Mouse (Mus musculus) cerebellum, adult 9-11 months (tissue): ENCODE measurements around the gene Trp53i13.
"Not testable (repeated sequence)": the region's sequence is repeated elsewhere in the genome, so short reads cannot be mapped to it uniquely, and the experiment has no call there.

Source experiments
- DNase-seq: peaks from one replicate; pipeline ENCODE4 v3.0.0; 2022

Gene Trp53i13

DNA sequence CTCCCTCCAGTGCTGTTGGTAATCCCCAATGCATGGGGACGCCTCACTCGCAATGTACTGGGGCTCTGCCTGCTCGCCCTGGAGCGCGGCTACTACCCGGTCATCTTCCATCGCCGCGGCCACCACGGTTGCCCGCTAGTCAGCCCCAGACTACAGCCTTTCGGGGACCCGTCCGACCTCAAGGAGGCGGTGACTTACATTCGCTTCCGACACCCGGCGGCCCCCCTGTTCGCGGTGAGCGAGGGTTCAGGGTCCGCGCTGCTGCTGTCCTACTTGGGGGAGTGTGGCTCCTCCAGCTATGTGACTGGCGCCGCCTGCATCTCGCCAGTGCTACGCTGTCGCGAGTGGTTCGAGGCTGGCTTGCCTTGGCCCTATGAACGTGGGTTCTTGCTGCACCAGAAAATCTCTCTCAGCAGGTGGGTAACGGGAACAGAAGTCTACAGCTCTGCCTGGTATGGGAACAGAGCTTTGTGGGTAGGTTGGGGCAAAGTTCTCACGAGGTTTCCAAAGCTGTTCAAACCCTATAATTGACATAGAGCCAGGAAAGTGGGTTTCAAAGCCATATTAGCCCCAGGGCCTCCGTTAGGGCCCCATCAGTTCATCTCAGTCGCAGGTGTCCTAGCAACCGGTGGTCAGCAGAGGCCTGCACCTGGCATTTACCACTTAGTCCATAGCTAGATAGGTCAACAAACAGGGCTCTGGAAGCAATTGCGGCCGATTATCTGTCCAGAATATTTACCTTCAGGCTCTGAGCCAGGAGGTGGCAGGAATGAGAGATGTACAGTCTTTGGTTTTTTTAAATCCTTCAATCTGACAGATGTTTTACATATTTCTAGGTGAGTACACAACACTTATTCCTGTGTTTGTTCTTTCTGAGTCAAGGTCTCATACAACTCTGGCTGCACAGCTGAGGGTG is at the start of gene Trp53i13:
TSS of gene Trp53i13 (minus strand) at position 344 of the 916 bp plus-strand sequence.
- DNase-seq = peak; percentile 33

DNA sequence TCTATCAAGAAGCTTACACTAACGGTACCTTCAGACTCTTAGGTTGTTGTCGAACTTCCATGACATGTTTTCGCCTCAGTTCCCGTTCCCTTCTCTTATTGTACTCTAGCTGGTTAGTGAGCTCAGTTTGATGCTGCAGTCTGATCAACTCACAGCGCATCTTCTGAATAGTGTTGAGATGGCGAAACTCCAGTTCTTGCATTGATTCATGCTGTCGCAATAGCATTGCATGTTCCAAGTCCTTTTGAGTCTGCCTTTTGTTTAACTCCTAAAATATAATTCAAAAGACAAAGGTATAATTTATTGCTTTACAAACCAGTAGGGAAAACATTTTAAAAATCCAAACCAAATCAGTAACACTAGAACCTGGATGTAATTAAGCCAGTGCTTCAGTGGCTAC is 29.5 kb upstream of the Trp53i13 start:
- no peak for DNase-seq

DNA sequence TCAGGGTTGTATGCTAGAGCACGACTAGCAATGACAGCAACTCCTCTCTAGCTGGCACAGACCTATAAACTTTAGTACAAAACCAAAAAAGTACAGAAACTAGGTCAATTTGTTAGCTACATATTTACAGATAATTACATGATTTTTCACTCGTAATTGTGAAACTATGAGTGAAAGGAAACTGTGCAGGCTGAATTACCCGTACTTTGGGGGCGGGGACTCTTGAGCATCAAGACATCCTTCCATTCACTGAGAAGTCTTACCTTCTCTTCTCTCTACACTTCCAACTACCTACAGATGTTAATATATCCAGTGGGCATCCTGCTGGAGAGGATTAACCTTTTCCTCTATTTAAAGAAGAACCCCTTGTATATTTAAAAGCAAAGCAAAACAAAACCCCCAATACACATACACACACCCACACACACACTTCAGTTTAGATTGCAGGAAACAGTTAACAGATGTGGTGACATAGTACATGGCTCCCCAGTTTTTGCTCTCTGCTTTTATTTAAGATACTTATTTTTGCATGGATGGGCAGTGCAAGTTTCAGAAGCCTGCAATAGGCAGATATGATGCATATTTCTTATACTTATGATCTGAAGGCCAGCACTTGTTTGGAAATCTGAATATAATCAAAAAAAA is 16.5 kb upstream of the Trp53i13 start:
- DNase-seq = no peak

DNA sequence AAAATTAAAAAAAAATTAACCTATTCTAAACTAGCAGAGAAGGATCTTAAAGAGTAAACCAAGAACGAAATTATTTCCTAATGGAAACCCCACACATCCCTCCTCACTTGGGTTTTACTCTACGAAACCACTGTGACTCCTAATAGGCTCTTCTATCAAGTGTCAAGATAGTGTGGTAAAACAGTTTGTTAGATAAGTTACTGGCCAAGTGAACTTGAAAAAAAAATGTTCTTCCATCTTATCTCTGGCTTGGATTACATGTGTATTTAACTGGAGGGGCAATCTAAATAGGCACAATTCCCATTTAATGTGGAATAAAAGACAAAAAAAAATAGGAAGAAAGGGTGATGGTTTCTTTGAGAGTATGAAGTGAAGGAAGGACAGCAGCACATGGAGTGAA is 15.1 kb upstream of the Trp53i13 start:
- DNase-seq = no peak

DNA sequence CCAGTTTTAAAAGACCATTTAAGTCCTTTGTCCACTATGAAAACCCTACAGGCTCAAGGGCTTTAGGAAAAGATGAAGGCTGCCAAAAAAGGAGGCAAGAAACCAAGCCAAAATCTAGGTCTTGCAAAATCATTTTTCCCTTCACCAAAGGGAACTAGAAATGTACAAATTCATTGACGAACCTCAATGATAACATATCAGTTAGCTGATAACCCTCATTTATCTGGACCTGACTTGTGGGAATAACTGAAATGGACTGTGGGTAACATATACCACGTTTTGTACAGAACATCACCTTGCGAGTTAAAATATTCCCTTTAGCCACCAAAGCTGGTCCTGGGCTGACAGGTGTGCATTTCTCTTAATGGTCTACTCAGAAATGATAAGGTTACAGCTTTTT is 13.9 kb upstream of the Trp53i13 start:
- DNase-seq = no peak

DNA sequence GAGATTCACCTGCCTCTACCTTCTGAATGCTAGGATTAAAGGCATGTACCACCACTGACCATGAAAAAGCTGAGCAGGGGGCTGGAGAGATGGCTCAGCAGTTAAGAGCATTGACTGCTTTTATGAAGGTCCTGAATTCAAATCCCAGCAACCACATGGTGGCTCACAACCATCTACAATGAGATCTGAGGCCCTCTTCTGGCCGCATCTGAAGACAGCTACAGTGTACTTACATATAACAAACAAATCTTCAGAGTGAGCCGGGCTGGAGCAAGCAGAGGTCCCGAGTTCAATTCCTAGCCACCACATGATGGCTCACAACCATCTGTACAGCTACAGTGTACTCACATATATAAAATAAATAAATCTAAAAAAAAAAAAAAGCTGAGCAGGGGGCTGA is 12.6 kb upstream of the Trp53i13 start:
- not testable (repeated sequence) for DNase-seq

DNA sequence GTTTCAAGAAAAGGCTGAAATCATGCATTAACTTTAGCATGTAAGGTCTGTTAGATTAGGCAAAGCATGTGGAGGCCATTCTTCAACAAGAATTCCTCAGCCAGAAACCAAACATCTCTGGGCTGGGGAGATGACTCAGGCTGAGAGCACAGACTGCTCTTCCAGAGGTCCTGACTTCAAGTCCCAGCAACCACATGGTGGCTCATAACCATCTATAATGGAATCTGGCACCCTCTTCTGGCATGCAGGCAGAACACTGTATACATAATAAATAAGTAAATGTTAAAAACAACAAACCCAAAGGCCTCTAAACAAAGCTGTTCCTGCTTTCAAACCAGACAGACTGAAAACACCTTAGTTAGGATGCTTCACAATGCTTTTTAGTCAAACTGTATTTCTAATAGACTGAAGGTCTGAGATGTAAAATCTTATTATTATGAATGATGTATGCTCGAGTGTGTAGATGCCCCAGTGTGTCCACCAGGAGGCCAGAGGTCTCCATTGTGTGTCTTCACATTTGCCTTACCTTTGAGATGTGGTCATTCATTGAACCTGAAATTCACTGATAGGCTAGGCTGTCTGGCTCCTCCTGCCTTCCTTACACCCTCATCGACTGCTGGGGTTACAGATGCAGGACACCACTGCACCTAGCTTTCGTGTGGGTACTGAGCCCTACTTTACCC is 10.2 kb upstream of the Trp53i13 start:
- DNase-seq = no peak

DNA sequence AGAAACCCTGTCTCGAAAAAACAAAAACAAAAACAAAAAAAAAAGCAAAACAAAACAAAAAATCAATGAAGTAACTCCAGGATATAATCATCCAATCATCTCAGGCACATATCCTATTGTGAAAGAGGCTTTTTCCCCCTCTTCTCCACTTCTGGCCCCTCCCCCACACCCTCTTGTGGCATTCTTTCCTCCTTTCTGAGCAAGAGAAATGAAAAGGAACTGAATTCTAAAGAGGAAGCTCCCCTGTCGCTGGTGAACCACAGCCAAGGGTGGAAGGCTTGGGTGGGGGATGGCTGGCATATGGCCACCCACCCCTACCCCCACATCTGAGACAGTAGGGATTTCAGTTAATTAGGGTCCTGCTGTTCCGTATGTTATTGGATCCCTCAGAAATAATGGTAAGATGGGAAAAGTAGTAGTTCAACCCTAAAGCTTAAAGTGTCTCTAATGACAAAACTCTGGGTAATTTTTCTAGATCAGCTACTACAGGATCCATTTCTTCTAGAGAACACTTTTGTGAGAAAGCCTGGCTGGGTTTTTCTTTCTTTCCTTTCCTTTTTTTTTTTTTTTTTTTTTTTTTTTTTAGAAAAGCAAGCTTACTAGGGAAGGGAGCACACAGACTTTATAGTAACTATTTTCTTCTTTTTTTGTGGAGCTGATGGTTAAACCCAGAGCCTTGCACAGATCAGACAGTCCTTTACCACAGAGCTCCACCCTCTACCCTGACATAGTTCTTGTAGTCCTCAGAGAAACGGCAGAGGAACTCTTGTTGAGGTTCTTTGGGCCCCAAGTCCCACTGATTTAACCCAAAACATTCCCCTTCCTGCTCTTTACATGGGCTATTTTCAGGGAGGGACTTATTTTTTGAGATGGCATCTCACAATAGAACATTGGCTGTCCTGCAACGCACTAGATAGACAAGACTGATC is 5.1 kb upstream of the Trp53i13 start:
- no peak for DNase-seq

DNA sequence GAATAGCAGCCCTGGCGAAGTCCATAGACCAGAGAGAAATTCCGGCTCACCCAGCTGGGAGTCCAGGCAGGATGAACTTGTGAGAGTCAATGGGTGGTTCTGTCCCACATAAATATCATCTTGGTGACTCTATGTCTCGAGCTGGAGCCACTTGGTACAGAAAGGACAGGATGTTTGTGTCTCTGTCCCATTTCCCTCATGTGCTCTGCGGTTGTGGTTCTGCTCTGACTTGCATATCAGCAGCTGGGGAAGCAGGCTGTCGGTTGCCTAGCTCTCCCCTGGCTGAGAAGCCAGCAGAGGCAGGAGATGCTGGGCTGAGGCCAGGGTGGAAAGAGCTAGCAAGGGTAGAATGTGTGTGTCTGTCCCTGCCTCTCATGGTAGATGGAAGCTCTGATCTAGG is 3.3 kb upstream of the Trp53i13 start, which contains the start of gene Gm10392:
TSS of gene Gm10392 (minus strand) at position 156 of the 400 bp plus-strand sequence.
- DNase-seq = no peak

DNA sequence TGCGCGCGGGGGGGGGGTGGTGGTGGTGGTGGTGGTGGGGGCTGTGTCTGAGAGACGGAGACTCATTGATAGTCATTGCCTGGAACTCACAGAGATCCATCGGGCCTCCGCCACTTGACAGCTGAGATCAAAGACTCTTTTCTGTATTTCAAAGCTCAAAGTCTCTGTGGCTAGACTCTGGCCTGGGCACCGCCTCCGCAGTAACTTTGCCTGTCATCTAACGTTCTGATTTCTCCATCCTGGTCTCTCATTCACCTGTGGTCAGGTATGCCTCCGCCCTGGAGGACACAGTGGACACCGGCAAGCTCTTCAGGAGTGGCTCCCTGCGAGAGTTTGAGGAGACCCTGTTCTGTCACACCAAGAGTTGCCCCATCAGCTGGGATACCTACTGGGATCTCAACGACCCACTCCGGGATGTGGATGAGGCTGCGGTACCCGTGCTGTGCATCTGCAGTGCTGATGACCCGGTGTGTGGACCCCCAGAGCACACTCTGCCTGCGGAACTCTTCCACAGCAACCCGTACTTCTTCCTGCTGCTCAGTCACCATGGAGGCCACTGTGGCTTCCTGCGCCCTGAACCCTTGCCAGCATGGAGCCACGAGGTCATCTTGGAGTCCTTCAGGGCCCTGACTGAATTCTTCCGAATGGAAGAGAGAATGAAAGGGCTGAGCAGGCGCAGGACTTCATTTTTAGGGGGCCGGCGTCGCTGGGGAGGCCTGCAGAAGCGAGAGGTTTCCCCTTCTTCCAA is 2.4 kb upstream of the Trp53i13 start:
- DNase-seq = peak; percentile 16

DNA sequence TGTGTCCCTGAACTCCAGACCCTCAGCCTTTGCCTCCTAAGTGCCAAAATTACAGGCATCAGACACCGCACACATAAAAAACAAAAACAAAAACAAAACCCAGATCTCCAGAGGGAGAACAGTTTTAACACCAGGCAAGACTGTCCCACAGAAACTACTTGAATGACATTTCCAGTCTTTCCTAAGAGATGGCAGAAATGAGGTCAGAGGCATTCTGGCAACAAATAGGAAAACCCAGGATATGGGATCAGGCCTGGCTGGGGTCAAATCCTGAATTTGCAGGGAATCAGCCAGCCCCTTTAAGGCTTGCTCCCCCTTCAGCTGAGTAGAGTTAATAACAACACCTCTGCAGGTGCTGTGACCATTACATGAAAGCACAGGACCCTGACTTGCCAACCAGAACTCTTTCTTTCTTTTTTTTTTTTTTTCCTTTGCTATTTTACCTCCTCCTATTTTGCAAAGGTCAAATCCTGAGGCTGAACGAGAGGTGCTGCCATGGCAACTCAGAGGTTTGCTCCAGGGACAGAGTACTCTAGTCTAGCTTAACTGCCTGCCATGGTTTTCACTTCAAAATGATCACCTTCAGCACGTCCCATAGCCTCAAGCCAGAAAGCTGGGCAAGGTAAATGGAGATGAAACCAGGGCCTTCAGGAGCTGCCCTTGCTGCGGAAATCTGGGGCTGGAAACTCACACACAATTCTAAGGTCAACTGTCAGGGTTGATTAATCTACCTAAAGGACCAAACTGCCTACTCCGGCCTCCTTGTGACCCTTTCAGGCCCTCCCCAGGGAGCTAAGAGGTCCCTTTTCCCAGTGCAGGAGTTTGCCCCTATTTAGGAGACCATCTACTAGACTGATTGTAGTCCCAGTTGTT is 1.0 kb upstream of the Trp53i13 start:
- DNase-seq = no peak

DNA sequence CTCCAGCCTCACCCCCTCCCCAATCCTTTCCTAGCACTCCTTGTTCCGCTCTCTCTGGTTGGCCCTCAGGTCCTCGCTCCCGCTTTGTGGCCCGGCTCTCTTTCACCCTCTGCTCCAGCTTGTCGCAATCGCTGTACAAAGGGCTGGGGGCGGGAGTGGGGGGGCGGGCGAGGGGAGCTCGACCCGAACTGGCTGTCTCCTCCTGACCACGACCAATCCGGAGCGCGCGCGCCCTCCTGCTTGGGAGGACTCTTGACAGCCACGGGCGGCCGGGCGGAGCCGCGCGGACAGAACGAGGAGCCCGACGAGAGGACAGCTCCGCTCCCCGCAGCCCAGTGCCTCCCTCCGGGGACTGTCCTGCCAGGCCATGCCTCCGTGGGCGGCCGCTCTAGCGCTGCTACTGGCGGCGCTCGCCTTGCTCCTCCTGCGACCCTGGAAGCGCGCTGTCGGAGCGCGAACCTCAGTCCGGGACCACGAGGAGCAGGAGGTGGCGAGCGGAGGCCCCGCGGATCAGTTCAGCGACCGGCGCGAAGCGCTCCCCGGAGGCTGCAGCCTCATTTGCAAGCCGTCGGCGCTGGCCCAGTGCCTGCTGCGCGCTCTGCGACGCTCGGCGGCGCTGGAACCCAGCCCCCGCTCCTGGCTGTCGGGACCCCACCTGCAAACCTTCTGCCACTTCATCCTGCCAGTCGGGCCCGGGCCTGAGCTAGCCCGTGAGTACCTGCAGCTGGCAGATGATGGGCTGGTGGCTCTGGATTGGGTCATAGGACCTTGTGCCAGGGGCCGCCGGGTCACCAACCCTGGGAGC is 746 bp downstream of the Trp53i13 start, which contains the start of gene Abhd15:
TSS of gene Abhd15 (plus strand) at position 290 of the 805 bp plus-strand sequence.
- DNase-seq = peak; percentile 58

DNA sequence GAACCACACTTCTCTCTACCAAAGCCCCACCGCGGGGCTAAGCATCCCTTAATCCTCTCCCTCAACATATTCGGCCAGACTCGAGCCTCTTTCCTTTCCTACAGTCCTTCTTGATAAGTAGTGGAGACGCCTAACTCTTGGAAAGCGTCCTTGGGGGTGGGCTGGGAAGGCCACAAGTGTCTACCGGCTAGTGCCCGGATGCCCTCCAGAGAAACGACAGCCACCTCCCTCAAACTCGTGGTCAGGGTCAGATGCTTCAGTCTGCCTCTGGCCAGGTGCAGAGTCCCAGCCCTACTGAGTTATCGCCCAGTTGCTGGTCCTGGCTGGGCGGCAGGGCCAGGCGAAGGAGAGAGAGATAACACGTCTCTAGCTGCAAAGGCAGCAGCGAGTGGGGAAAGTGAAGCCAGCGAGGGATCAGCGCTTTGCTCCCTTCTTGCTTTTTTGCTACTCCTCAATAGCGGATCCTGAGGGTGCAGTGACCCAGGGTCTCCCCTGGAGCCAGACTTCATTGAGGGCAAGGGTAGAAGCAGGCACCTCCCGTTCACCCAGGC is 1.4 kb downstream of the Trp53i13 start:
- DNase-seq = peak; percentile 36

DNA sequence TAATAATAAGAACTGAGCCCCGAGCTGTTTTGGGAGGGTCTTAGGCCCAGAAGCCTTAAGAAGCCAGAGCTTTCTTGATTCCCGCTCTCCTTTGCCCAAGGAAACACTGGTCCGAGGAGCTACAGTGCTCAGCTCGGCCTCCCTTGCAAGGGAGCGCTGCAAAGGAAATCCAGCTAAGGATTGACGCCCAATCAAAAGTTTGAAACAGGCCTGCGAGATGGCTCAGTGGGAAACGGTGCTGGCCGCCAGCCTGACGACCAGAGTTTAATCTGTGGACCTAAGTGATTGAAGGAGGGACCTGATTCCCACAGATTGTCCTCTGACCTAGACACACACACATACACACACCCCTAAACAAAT is 2.0 kb downstream of the Trp53i13 start:
- DNase-seq = peak; percentile 34

DNA sequence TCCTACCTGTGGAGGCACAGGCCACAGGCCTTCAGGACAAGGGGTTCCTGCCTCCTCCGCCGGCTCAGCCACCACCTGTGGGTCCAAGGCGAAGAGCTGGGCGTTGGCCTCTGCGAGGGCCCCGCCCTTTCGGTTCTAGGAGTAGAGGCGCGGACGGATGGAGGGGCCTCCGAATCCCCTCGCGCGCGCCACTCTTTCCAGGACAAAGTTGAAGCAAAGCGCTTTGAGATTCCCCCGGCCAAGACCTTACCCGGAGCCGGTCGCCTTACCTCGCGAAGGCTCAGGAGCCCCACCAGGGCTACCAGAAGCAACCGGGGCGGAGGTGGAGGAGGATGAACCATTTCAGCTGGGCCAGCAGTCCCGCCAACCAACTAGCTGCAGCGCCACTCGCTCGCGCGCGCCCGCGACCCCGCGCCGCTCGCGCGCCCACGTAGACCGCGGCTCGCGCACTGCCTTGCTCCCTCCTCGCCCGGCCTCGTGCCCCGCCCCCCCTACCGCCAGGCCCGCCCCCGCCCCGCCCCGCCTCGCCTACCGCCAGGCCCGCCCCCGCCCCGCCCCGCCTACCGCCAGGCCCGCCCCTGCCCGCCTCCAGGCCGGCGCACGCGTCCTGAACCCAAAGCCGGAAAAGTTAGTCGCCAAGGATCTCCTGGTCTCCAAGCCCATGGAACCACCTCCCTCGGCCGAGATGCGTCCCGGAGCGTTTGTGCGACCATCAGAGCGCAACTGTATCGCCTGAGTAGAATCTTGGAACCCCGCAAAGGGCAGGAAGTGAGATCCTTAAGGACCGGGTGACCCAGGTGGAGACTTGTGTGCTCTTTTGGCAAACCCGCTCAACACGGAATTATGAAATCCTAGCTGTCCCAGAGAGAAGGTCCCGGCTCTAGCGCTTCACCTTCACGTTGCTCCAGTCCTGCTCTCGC is 2.6 kb downstream of the Trp53i13 start:
- DNase-seq = peak; percentile 83

DNA sequence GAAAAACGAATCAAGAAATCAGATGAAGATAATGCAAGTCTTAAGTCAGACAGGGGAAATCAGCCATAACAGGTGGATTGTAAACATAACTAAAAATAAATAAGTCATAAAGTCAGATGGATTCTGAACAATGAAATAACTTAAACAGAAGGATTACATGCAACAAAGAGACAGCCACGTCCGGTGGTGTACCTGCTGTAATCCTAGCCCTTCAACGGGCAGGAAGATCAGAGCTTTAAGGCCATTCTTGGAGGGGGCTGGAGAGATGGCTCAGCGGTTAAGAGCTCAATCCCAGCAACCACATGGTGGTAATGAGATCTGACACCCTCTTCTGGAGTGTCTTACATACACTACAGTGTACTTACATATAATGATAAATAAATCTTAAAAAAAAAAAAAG is 4.4 kb downstream of the Trp53i13 start:
- DNase-seq = peak; percentile 16

DNA sequence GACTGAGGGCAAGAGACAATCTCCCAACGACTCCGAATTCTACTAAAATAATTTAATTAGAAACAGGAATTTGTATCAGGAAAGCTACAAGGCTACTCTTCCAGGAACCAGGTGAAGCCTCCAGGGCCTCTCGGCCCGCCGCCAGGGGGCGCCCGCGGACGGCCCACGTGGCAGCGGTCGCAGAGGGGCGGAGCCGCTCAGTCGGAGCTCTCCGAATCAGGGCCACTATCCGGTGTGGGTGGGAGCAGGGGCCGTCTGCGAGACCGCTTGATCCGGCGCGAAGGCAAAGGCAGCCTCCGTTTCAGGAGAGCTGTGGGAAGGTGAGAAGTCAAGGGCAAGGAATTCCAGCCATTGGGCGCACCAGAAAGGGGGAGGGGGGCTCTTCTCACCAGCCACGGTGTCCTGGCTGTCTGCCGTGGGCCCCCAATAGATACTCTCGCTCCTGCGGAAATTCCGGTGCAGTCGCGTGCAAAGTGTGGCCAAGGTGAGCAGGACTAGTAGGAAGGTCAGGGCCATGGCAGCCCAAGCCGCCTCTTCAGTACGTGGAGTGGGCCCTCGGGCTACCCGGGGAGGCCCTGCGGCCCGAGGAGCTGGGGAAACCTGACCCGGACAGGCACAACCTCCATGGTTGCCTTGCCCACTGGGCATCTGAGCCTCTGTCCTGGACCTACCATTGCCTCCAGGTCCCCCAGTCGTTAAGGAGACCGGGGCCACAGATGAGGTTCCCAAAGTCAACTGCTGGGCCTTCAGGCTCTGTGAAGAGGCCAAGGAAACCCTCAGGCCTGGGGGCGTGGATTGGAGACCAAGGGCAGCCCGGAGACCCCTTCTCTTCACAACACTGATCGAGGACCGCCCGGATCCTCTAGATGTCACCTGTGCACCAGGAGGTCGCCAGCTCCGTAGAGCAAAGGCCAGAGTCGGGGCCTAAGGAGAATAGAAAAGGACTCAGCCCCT is 7.4 kb downstream of the Trp53i13 start:
- DNase-seq = peak; percentile 80
